Mouse (Mus musculus): ENCODE results near the gene Kynu. TPM values are rescaled to one million over a fixed set of nuclear protein-coding genes. Genes with fewer than 3 reads are reported as not detected.

The Kynu gene
- polyA plus RNA-seq, 1 experiment from 2014 or later = 4.6 TPM

GRCm38 (mm10) chr2:43695635-43696034 lies 140.5 kb downstream of the Kynu start:
- no peaks in the 10 kb centered on the region for H3K27me3 ChIP-seq (replicated peaks; ENCODE audit: control insufficient read depth, insufficient read depth, low read length)
- no peaks in the 10 kb centered on the region for H3K36me3 ChIP-seq (ENCODE audit: control insufficient read depth, insufficient read depth, low read length)
- 83% methylated on average over 3 of the region's 3 CpGs for WGBS
- H3K9me3 ChIP-seq (ENCODE audit: control insufficient read depth, low read length) = no peaks in the 10 kb centered on the region
- no peak overlapping the region for H3K4me3 ChIP-seq (ENCODE audit: low read length)
- no peak overlapping the region for H3K4me2 ChIP-seq (ENCODE audit: low read depth, low read length)
- ATAC-seq = no peak
- H3K27ac ChIP-seq (ENCODE audit: low read length) = no peak overlapping the region
- H3K9ac ChIP-seq (ENCODE audit: low read depth, low read length) = no peak overlapping the region
- H3K4me1 ChIP-seq (ENCODE audit: control insufficient read depth, insufficient read depth, low read length) = no peaks in the 10 kb centered on the region

- H3K27ac ChIP-seq (ENCODE audit: low read length) = no peak overlapping the region
- no peaks in the 10 kb centered on the region for H3K27me3 ChIP-seq (replicated peaks; ENCODE audit: control insufficient read depth, insufficient read depth, low read length)
- no peaks in the 10 kb centered on the region for H3K4me1 ChIP-seq (ENCODE audit: control insufficient read depth, insufficient read depth, low read length)
- ATAC-seq = no peak
- no peaks in the 10 kb centered on the region for H3K36me3 ChIP-seq (ENCODE audit: control insufficient read depth, insufficient read depth, low read length)
- H3K4me3 ChIP-seq (ENCODE audit: low read length) = no peak overlapping the region
- H3K9me3 ChIP-seq (ENCODE audit: control insufficient read depth, low read length) = no peaks in the 10 kb centered on the region
- H3K4me2 ChIP-seq (ENCODE audit: low read depth, low read length) = no peak overlapping the region
- WGBS = 92% methylated on average over 2 of the region's 2 CpGs
- H3K9ac ChIP-seq (ENCODE audit: low read depth, low read length) = no peak overlapping the region
These were observed 157.5 kb downstream of the Kynu start for GRCm38 (mm10) chr2:43712611-43713138.

GRCm38 (mm10) chr2:43722446-43723103 lies 167.4 kb downstream of the Kynu start:
- WGBS = 18% methylated on average over 14 of the region's 14 CpGs
- H3K9ac ChIP-seq (ENCODE audit: low read depth, low read length) = no peak overlapping the region
- H3K4me3 ChIP-seq (ENCODE audit: low read length) = no peak overlapping the region
- no peaks in the 10 kb centered on the region for H3K9me3 ChIP-seq (ENCODE audit: control insufficient read depth, low read length)
- H3K4me1 ChIP-seq (ENCODE audit: control insufficient read depth, insufficient read depth, low read length) = 0 out of 2 replicates have a peak, but pooled peaks cover 4% of the 10 kb centered on the region
- ATAC-seq = peak; percentile 85
- peak overlapping the region; percentile 44; the same call in 1 of the 2 replicates for H3K4me2 ChIP-seq (ENCODE audit: low read depth, low read length)
- H3K27me3 ChIP-seq (replicated peaks; ENCODE audit: control insufficient read depth, insufficient read depth, low read length) = no peaks in the 10 kb centered on the region
- no peak overlapping the region for H3K27ac ChIP-seq (ENCODE audit: low read length)
- H3K36me3 ChIP-seq (ENCODE audit: control insufficient read depth, insufficient read depth, low read length) = no peaks in the 10 kb centered on the region

- Histone ChIP-seq H3K4me1 (ENCODE audit: control insufficient read depth, insufficient read depth, low read length) (0 out of 2 replicates have a peak, but pooled peaks cover 4% of the 10 kb centered on the region), H3K9ac (ENCODE audit: low read depth, low read length) (no peak overlapping the region), H3K4me3 (ENCODE audit: low read length) (no peak overlapping the region), H3K27me3 (replicated peaks; ENCODE audit: control insufficient read depth, insufficient read depth, low read length) (no peaks in the 10 kb centered on the region), H3K27ac (ENCODE audit: low read length) (no peak overlapping the region), H3K4me2 (ENCODE audit: low read depth, low read length) (peak overlapping the region; percentile 44; the same call in 1 of the 2 replicates), H3K36me3 (ENCODE audit: control insufficient read depth, insufficient read depth, low read length) (no peaks in the 10 kb centered on the region), H3K9me3 (ENCODE audit: control insufficient read depth, low read length) (no peaks in the 10 kb centered on the region)
- 65% methylated on average over 7 of the region's 7 CpGs for whole genome bisulfite sequencing
- peak; percentile 54; the same call in 1 of the 2 replicates for ATAC-seq
These were observed 168.0 kb downstream of the Kynu start for GRCm38 (mm10) chr2:43723104-43723541.

- no peak for ATAC-seq
- Histone ChIP-seq H3K9ac (ENCODE audit: low read depth, low read length) (no peak overlapping the region), H3K36me3 (ENCODE audit: control insufficient read depth, insufficient read depth, low read length) (no peaks in the 10 kb centered on the region), H3K9me3 (ENCODE audit: control insufficient read depth, low read length) (no peaks in the 10 kb centered on the region), H3K4me1 (ENCODE audit: control insufficient read depth, insufficient read depth, low read length) (0 out of 2 replicates have a peak, but pooled peaks cover 4% of the 10 kb centered on the region), H3K27me3 (replicated peaks; ENCODE audit: control insufficient read depth, insufficient read depth, low read length) (no peaks in the 10 kb centered on the region), H3K4me2 (ENCODE audit: low read depth, low read length) (no peak overlapping the region), H3K4me3 (ENCODE audit: low read length) (no peak overlapping the region), H3K27ac (ENCODE audit: low read length) (no peak overlapping the region)
- 68% methylated on average over 5 of the region's 5 CpGs for WGBS
These were observed 172.1 kb downstream of the Kynu start for GRCm38 (mm10) chr2:43727181-43727580.

GRCm38 (mm10) chr2:43727693-43728092 lies 172.6 kb downstream of the Kynu start:
- 0 out of 2 replicates have a peak, but pooled peaks cover 4% of the 10 kb centered on the region for H3K4me1 ChIP-seq (ENCODE audit: control insufficient read depth, insufficient read depth, low read length)
- H3K9ac ChIP-seq (ENCODE audit: low read depth, low read length) = no peak overlapping the region
- 74% methylated on average over 8 of the region's 8 CpGs for WGBS
- H3K4me3 ChIP-seq (ENCODE audit: low read length) = no peak overlapping the region
- ATAC-seq = no peak
- H3K9me3 ChIP-seq (ENCODE audit: control insufficient read depth, low read length) = no peaks in the 10 kb centered on the region
- H3K27me3 ChIP-seq (replicated peaks; ENCODE audit: control insufficient read depth, insufficient read depth, low read length) = no peaks in the 10 kb centered on the region
- no peak overlapping the region for H3K4me2 ChIP-seq (ENCODE audit: low read depth, low read length)
- no peaks in the 10 kb centered on the region for H3K36me3 ChIP-seq (ENCODE audit: control insufficient read depth, insufficient read depth, low read length)
- no peak overlapping the region for H3K27ac ChIP-seq (ENCODE audit: low read length)

- Histone ChIP-seq H3K9ac (ENCODE audit: low read depth, low read length) (no peak overlapping the region), H3K36me3 (ENCODE audit: control insufficient read depth, insufficient read depth, low read length) (no peaks in the 10 kb centered on the region), H3K4me1 (ENCODE audit: control insufficient read depth, insufficient read depth, low read length) (no peaks in the 10 kb centered on the region), H3K4me3 (ENCODE audit: low read length) (no peak overlapping the region), H3K27me3 (replicated peaks; ENCODE audit: control insufficient read depth, insufficient read depth, low read length) (no peaks in the 10 kb centered on the region), H3K9me3 (ENCODE audit: control insufficient read depth, low read length) (no peaks in the 10 kb centered on the region), H3K27ac (ENCODE audit: low read length) (no peak overlapping the region), H3K4me2 (ENCODE audit: low read depth, low read length) (no peak overlapping the region)
- no peak for ATAC-seq
- WGBS = 84% methylated on average over 3 of the region's 3 CpGs
These were observed 173.7 kb downstream of the Kynu start for GRCm38 (mm10) chr2:43728831-43729230.

Other genes with a start within 250 kb of the Kynu start
- 1.2 and 1.8 TPM in 2 replicates for gene Arhgap15, start 193.5 kb downstream of the Kynu start, polyA plus RNA-seq (2015; fragmentation: Nextera tagmentation; extraction: Ambion mirVana)